Mouse (Mus musculus): ENCODE measurements around the gene Fcgr4.
"Not testable (repeated sequence)": the region's sequence is repeated elsewhere in the genome, so short reads cannot be mapped to it uniquely, and the experiment has no call there.

The Fcgr4 gene

DNA sequence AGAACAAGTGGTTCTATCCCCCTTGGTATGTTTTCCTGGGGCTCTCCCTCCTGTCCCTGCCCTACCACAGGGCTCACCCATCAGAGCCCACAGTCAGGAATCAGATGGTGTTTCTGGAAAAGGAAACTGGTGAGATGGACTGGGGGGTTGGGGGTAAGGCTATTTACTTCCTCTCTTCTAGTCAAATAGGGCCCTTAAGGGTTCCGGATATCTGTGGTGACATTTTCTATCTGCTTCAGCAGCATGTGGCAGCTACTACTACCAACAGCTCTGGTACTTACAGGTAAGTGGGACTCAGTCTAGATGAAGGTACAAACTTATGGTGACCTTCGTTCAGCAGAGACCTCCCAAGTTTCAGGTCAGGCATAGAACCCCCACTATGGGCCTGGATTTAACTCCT lies at the start of gene Fcgr4:
Fcgr4 (plus strand) TSS at position 184 of the 400 bp plus-strand sequence.
- no peak for DNase-seq

DNA sequence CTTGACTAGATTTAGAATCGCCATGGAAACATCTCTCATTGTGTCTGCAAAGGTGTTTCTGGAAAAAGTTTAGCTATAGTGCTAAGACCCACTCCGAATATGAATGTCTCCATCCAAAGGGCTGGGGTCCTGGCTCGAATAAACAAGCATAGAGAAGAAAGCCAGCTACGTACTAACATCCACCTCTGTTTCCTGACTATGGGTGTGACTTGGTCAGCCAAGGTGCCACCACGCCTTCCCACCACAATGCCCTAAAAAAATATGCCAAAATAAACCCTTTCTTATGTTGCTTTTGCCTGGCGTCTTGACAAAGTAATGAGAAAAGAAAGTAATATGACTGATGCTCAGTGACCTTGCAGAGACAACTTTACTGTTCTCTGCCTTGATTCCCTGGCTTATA lies 46.2 kb upstream of the Fcgr4 start:
- no peak for DNase-seq

DNA sequence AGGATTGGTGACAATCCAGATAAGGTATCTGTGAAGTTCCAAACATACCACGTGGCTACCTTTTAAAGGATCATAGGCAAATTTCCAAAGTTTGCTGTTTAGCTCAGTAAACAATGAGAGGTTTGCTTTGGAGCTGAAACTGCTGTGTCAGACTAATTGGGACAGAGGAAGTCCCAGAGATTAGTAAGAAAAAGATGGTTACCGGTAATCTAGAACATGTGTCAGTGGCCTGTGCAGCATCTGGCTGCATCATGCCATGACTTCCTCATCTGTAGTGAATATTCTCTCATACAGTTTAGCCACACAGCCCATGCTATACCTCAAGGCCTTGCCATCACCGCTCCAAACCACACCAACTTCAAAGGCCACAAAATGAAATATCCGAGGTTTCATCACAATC lies 45.8 kb upstream of the Fcgr4 start:
- DNase-seq, result no peak

GRCm38 (mm10) chr1:170974171-170974570 lies 44.5 kb upstream of the Fcgr4 start:
- no peak for DNase-seq

DNA sequence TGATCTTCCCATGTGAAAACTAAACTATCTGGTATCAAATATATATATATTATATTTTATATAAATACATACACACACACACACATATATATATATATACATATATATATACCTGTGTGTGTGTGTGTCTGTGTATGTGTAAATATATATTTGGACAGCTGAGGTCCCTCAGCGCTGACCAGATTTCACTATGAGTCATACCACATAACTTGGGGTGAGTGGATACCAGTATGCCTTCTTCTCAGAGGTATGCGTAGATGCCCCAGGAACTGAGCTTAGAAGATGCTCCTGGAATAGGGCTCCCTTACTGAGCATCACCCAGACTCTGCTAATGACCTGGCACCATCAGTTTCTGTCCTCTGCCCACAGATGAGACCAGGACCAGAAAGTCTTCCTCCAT lies 44.0 kb upstream of the Fcgr4 start:
- DNase-seq, result no peak

- not testable (repeated sequence) for DNase-seq
Observed at GRCm38 (mm10) chr1:170975350-170975749, 43.4 kb upstream of the Fcgr4 start.

- DNase-seq, result peak; percentile 74 to 79
Observed at GRCm38 (mm10) chr1:170975751-170976161, 43.0 kb upstream of the Fcgr4 start.

DNA sequence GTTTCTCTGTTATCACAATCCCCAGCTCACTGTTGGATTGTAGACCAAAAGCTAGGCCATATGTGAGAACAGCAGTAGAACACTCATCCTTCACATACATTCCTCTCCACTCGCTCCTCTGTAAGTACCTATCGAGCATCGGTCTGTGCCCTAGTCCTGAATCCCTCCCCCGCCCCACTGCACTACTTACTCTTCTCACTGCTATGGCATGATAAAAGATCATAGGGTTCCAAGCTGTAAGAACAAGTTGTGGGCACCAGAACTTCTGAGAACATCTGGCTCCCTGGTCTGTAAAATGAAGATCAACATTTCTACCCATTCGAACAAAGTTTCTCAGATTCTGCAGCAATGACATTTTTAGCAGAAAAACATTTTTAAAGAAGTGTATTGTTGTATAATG lies 42.3 kb upstream of the Fcgr4 start, which contains the start of gene Fcgr2b:
Fcgr2b (minus strand) TSS at position 101 of the 400 bp plus-strand sequence.
- no peak for DNase-seq

- no peak for DNase-seq
Observed at GRCm38 (mm10) chr1:170978601-170979000, 40.1 kb upstream of the Fcgr4 start.

- not testable (repeated sequence) for DNase-seq
Observed at GRCm38 (mm10) chr1:170981679-170982078, 37.0 kb upstream of the Fcgr4 start.

GRCm38 (mm10) chr1:170982301-170982700 lies 36.4 kb upstream of the Fcgr4 start:
- DNase-seq, result no peak

DNA sequence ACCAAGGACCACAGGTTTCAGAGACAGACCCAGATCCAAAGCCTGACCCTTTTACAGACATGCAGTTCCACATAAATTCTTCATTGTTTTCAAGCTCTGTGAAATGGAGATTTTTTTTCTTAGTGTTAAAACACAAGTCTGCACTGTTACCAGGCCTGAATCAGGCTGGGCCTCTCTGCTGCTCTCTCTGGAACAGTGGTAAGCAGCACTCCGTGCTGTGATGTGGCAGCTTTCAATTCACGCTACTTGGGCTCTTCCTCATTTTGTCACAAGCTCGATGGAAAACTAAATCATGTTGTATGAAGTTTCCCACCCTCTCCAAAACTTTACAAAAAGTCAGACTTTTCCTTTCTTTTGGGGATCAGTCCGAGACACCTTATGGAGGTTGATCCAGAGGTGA lies 35.7 kb upstream of the Fcgr4 start:
- DNase-seq, result peak; percentile 41 to 45

DNA sequence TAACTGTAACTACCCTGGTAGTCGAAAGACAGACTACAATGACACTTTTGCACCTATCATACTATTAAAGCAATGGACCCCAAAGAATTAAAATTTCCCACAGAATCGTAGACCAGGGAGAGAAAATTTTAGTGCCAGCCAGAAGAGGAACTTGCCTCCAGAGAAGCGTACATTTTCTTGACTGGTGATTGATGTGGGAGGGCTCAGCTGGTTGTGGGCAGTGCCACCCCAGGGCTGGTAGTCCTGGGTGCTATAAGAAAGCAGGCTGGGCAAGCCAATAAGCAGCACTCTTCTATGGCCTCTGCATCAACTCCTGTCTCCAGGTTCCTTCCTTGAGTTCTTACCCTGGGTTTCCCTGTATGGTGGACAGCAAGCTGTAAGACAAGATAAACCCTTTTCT lies 33.6 kb upstream of the Fcgr4 start:
- DNase-seq, result peak in 1 of 2 experiments; percentile 37

DNA sequence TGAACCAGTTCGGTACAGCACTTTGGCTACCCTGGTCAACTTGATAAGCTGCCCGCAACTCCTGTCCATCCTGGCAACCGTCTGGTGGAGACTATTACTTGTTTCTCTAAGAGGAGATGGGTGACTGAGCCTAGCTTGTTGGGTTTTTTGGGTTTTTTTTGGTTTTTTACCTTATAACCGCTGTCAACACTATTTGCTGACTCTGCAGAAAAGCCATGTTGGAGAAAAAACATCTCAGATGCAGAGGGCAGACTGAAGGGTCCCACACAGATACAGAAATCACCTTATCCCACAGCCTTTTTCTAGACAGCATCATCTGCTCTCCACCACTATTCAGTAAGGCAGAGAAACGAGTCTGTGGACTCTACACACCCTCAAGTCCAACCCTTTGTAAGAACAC lies 32.9 kb upstream of the Fcgr4 start:
- no peak for DNase-seq

DNA sequence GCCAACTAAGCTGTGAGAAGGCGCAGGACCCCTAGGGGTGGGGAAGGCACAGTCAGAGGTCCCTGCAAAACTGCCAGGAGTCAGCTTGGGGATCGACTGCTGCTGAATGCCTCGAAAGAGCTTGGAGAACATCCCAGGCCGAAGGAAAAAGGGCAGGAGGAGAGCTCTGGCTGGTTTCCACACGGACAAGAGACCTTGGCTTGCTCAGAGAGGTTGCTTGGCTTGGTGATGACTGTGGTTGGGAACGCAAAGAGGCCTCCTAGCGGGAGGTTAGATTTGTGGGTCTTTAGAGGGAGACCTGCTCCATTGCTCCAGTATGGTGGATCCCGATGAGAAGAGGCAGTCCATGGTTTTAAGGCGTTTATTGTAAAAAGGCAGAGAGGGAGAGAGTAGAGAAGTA lies 29.1 kb upstream of the Fcgr4 start:
- no peak for DNase-seq

DNA sequence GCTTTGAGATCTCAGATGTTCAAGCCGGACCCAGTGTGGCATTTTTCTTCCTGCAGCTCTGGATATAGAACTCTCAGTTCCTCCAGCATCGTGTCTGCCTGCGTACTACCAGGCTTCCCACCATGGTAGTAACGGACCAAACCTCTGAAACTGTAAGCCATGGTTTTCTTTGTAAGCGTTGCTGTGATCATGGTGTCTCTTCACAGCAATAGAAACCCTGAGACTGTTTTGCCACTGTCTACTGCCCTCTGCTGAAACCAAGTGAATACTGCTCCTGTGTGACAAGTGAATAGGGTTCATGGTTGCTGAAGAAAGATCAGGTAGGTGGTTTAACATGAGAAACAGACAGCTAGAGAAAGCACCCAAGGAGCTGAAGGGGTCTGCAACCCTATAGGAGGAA lies 26.2 kb upstream of the Fcgr4 start:
- peak; percentile 70 to 71 for DNase-seq

- DNase-seq, result no peak
Observed at GRCm38 (mm10) chr1:170996034-170996433, 22.7 kb upstream of the Fcgr4 start.

DNA sequence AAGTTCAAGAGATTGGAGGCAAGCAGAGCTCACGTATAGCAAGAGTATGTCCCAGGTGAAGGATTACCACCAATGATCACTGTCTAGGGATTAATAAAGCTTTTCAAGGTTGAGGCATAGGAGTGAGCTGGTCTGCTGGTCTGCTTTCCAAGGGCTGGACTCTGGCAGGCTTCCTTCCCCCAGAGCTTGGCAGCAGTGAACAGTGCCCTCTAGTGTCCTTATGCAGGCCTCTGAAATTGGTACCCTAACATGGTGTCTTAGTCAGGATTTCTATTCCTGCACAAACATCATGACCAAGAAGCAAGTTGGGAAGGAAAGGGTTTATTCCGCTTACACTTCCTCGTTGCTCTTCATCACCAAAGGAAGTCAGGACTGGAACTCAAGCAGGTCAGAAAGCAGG lies 22.0 kb upstream of the Fcgr4 start:
- peak; percentile 78 for DNase-seq

DNA sequence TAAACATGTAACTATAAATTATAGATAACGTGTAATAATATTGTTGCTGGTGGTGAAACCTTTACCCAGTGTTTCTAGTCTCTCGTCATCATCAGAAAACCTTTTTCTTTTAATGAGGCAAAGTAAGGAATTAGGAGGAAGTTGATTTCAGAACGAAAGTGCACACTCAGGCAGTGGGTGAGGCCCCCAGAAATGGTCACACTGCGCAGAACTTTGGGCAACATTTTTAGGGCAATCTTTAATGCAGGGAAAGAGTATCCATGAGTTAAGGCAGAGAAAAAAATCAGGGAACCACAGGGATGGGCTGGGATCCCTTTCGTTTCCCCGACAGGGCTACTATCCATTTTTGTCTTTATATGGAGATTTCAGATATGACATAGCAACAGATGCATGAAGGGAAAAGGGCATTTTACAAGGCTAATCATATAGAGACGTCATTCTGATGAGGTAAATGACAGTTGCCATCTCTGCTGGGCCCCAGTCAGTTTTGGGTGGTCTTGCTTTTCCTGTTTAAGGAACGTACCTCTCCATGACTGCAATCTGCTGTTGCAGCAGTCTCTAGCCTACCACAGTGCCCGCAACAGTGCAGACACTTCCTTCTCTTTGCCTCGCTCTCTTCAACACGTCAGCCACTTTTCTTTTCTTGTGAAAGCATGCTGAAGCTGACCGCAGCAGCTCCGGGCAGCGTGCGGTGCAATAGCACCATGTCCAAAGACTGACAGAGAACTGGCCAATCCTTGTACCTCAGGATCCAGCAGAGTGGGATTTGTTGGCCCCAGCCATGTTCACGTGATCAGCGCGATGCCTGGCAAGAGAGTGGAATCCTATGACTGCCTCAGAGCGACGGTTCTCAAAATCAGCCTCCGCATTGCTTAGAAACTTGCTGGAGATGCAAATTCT lies 20.7 kb upstream of the Fcgr4 start:
- peak; percentile 36 to 52 for DNase-seq

- no peak for DNase-seq
Observed at GRCm38 (mm10) chr1:170999811-171000210, 18.9 kb upstream of the Fcgr4 start.

- no peak for DNase-seq
Observed at GRCm38 (mm10) chr1:171005081-171005480, 13.6 kb upstream of the Fcgr4 start.

DNA sequence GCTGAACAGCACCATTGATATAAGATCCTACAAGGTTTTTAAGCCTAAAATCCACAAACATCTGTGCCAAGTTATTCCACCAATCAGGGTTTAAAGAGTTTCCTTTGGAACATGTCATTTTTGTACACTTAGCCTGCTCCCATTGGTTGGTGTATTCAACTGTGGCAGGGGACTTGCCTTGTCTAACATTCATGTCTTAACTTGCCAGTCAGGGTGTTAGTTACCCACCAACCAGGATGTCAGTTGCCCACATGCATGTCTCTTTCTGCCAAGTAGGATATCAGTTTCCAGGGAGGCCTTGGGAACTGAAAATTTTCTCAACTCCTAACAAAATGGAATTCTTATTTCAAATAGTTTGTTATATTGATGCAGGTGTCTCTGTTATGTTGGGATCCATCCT lies 13.1 kb upstream of the Fcgr4 start:
- no peak for DNase-seq

DNA sequence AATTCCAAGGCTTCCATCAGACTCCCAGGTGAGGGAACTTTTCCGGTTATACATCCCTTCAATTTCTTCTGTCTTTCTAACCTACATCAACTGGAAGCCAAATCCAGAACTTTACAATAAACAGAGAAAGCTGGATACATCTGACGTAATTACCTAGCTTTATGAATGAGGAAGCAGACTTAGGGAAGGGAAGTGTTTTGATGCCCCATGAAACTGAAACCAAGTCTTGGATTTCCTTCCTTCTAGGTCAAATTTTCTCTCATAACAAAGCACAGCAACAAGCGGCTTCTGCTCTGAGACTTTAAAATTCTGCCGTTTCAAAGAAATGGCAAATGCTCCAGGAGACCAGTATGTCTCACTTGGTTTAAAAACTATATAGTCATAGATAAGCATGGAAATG lies 12.4 kb upstream of the Fcgr4 start:
- peak in 1 of 2 experiments; percentile 30 for DNase-seq

- DNase-seq, result peak; percentile 74 to 79
Observed at GRCm38 (mm10) chr1:171006905-171007304, 11.8 kb upstream of the Fcgr4 start.

GRCm38 (mm10) chr1:171011733-171012132 lies 7.0 kb upstream of the Fcgr4 start:
- no peak for DNase-seq
